Mouse (Mus musculus) forebrain, embryonic 14.5 days (tissue): ENCODE data around the gene Gm20908. TPM values are rescaled to one million over a fixed set of nuclear protein-coding genes. Genes with fewer than 3 reads are reported as not detected.
"Not testable (repeated sequence)": the region's sequence is repeated elsewhere in the genome, so short reads cannot be mapped to it uniquely, and the experiment has no call there.

Source experiments
- ATAC-seq: fragments of 200-750 bp; cut with Nextera tagmentation; 2 replicates; pipeline ENCODE4 v1.8.0; 2017; ENCODE audit warnings: mild to moderate bottlenecking, moderate library complexity
- DNase-seq: peaks from one replicate; pipeline ENCODE4 v3.0.0-alpha.2; 2015; ENCODE audit warnings: low spot score
- H3K27ac ChIP-seq: fragments of 300-500 bp; sonication (generic); 2 replicates; pipeline ENCODE4 v1.5.1; 2014; ENCODE audit warnings: low read depth, mild to moderate bottlenecking, control low read depth, low read length, moderate library complexity
- H3K27me3 ChIP-seq: fragments of 300-500 bp; sonication (generic); replicated peaks from 2 replicates; pipeline ENCODE4 v1.6.1; 2014; ENCODE audit warnings: low read length, control low read depth, mixed read lengths; ENCODE audit not compliant: control insufficient read depth, insufficient read depth
- H3K36me3 ChIP-seq: fragments of 300-500 bp; sonication (generic); 2 replicates; pipeline ENCODE4 v1.6.1; 2014; ENCODE audit warnings: low read length, control low read depth; ENCODE audit not compliant: control insufficient read depth, insufficient read depth
- H3K4me1 ChIP-seq: fragments of 300-500 bp; sonication (generic); 2 replicates; pipeline ENCODE4 v1.6.1; 2014; ENCODE audit warnings: antibody characterized with exemption, low read length, control low read depth; ENCODE audit not compliant: control insufficient read depth, insufficient read depth
- H3K4me2 ChIP-seq: fragments of 300-500 bp; sonication (generic); 2 replicates; pipeline ENCODE4 v1.6.1; 2014; ENCODE audit warnings: mild to moderate bottlenecking, control low read depth, low read length
- H3K4me3 ChIP-seq: fragments of 300-500 bp; sonication (generic); 2 replicates; pipeline ENCODE4 v1.5.1; 2014; ENCODE audit warnings: low read depth, low read length, control low read depth
- H3K9ac ChIP-seq: fragments of 300-500 bp; sonication (generic); 2 replicates; pipeline ENCODE4 v1.6.1; 2014; ENCODE audit warnings: mild to moderate bottlenecking, low read length, control low read depth, moderate library complexity
- H3K9me3 ChIP-seq: fragments of 300-500 bp; sonication (generic); replicated peaks from 2 replicates; pipeline ENCODE4 v1.6.1; 2016; ENCODE audit warnings: low read length, control low read depth, mixed read lengths; ENCODE audit not compliant: control insufficient read depth
- WGBS: fragments of 180-500 bp; shearing (Covaris S2); extraction: QIAGEN DNeasy Blood & Tissue Kit; methylation state at CpG from one replicate; pipeline ENCODE4 v1.1.7; 2014; 5-methylcytosine and 5-hydroxymethylcytosine counted together
- polyA plus RNA-seq: library from polyadenylated mRNA; unstranded; fragments of >200 nt; fragmentation: Nextera tagmentation; extraction: Ambion mirVana; gene quantifications from 2 replicates; pipeline ENCODE4 v1.2.1, GENCODE M21; 2014

Gene Gm20908
- not detected in 2 replicates for polyA plus RNA-seq

DNA sequence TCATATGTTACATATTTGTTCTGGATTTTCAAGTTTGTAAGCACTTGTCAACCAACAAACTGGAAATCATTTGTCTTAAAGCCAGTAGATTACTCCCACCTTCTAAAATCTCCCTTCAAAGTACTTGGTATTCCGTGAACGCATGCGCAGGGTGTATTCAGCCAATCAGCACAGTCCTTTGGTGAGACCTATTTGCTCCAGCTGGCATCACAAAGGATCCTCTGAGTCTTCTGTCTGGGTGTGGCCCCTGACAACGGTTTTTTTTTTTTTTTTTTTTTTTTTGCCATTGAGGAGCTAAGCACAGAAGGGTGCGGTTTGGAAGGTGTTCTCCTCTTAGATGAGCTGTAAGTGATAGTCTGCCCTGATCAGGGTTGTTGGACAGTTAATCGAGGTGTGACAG, at the start of gene Gm20908:
Gm20908 (plus strand) TSS at position 301 of the 400 bp plus-strand sequence.
- not testable (repeated sequence) for ATAC-seq, H3K4me1 ChIP-seq, H3K9ac ChIP-seq, H3K4me3 ChIP-seq, H3K4me2 ChIP-seq, H3K36me3 ChIP-seq, DNase-seq, H3K27ac ChIP-seq, H3K9me3 ChIP-seq, H3K27me3 ChIP-seq
- no CpG with 5 or more reads among the region's 6 CpGs for WGBS
